Mouse (Mus musculus): Measurements from ENCODE around the gene Mfng.

DNA sequence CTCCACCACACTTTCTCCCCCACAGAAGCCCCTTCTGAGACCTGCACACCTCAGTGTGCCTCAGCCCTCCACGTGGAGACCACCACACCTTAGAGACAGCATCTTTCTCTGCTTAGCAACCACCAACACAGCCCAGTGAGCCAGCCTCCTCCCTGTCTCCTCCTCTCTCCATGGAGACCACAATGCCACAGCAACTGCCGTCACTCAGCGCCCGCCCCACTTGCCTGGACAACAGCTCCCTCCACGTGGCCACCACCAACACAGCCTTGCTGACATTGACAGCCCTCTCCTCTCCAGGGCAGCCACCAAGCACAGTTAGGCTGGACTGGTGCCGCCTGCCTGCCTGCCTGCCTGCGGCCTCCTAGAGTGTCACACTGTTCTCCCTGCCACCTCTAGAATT, 63.5 kb downstream of the Mfng start:
- TF ChIP-seq POLR2A (IDR thresholded peaks at IDR 0.05; ENCODE audit: insufficient read depth, low read length) (no peak), CTCF (IDR thresholded peaks at IDR 0.05; ENCODE audit: low read depth, low read length) (no peak)
